ENCODE assay signal across 14 mouse cellular contexts in the genomic region with DNA sequence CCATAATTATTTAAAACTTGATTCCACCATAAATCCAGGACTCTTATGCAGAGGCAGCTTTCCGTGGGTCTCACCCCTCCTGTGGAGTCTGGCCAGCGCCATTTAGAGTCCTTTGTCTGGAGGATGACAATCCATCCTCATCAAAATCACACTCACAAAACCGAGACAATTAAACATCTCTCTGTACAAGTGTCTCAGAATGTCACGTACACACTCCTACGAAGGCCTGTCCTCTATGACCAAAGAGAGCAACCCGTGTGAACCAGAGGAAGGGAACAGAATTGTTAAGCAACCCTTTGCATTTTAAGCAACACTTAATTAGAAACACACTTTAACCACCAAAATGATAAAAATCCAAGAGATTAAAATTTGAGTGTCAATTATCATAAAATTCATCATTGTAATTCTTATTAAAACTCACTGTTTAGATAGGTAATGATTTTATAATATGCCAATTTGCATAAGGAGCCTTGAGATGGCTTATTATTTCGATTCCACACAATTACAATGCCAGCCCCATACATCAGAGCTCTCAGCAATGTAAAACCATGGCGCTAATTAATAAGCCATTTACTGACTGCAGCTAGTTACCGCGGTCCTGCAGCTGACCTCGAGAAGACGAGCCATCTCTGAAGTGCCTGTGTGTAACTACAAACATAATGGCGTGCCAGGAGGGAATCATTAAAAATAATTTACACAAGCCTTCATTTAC.
DNase-seq lines count a peak whose midpoint lies in the region; ATAC-seq and TF ChIP-seq lines count a peak whose summit lies in the region.
"Had no signal": no experiment of that assay in that cellular context is flagged by ENCODE, and none has a peak within 500 bp of the region (broad histone marks: within the 10 kb centered on the region; RNA-seq: fewer than 3 reads in every experiment).

No protein-coding gene starts in this region.

- H3K36me3 ChIP-seq in intestine, embryonic 14.5 days (ENCODE audit: control insufficient read depth, insufficient read depth, low read length): no peaks in the 10 kb centered on the region
- no peaks in the 10 kb centered on the region for H3K36me3 ChIP-seq in intestine, embryonic 15.5 days
- no peaks in the 10 kb centered on the region for H3K36me3 ChIP-seq in forebrain, embryonic 14.5 days (ENCODE audit: control insufficient read depth, insufficient read depth, low read length)
- no peaks in the 10 kb centered on the region for H3K36me3 ChIP-seq in hindbrain, embryonic 15.5 days
- H3K36me3 ChIP-seq in midbrain, embryonic 16.5 days (ENCODE audit: control insufficient read depth, insufficient read depth, low read length): no peaks in the 10 kb centered on the region
- no peaks in the 10 kb centered on the region for H3K36me3 ChIP-seq in stomach, postnatal 0 days (ENCODE audit: control insufficient read depth, insufficient read depth, low read length)

- 42% methylated on average over 13 of the region's 13 CpGs for WGBS in intestine, embryonic 14.5 days
- 49% methylated on average over 13 of the region's 13 CpGs for WGBS in intestine, embryonic 15.5 days
- WGBS in forebrain, embryonic 14.5 days: 3% methylated on average over 13 of the region's 13 CpGs
- 16% methylated on average over 13 of the region's 13 CpGs for WGBS in hindbrain, embryonic 15.5 days
- whole genome bisulfite sequencing in midbrain, embryonic 16.5 days: 22% methylated on average over 13 of the region's 13 CpGs
- WGBS in stomach, postnatal 0 days: 53% methylated on average over 13 of the region's 13 CpGs

- no peaks in the 10 kb centered on the region for H3K9me3 ChIP-seq in intestine, embryonic 14.5 days (ENCODE audit: control insufficient read depth, low read length)
- H3K9me3 ChIP-seq in intestine, embryonic 15.5 days: no peaks in the 10 kb centered on the region
- 0 out of 2 replicates have a peak, but pooled peaks cover 2% of the 10 kb centered on the region for H3K9me3 ChIP-seq in forebrain, embryonic 14.5 days (replicated peaks; ENCODE audit: control insufficient read depth, low read length)
- no peaks in the 10 kb centered on the region for H3K9me3 ChIP-seq in hindbrain, embryonic 15.5 days
- H3K9me3 ChIP-seq in midbrain, embryonic 16.5 days (replicated peaks; ENCODE audit: control insufficient read depth, low read length, poor library complexity, severe bottlenecking): no peaks in the 10 kb centered on the region
- H3K9me3 ChIP-seq in stomach, postnatal 0 days (ENCODE audit: control insufficient read depth, low read length): no peaks in the 10 kb centered on the region

- no peaks in the 10 kb centered on the region for H3K4me1 ChIP-seq in intestine, embryonic 14.5 days (replicated peaks; ENCODE audit: control insufficient read depth, insufficient read depth, low read length)
- no peaks in the 10 kb centered on the region for H3K4me1 ChIP-seq in intestine, embryonic 15.5 days (replicated peaks)
- H3K4me1 ChIP-seq in forebrain, embryonic 14.5 days (ENCODE audit: control insufficient read depth, insufficient read depth, low read length): peaks cover 8% of the 10 kb centered on the region
- H3K4me1 ChIP-seq in hindbrain, embryonic 15.5 days (replicated peaks): peaks cover 18% of the 10 kb centered on the region
- peaks cover 19% of the 10 kb centered on the region for H3K4me1 ChIP-seq in midbrain, embryonic 16.5 days (ENCODE audit: control insufficient read depth, insufficient read depth, low read length)
- H3K4me1 ChIP-seq in stomach, postnatal 0 days (replicated peaks; ENCODE audit: control insufficient read depth, insufficient read depth): no peaks in the 10 kb centered on the region

- H3K4me2 ChIP-seq in intestine, embryonic 14.5 days (ENCODE audit: low read length): no peak overlapping the region
- H3K4me2 ChIP-seq in intestine, embryonic 15.5 days (replicated peaks): no peak overlapping the region
- H3K4me2 ChIP-seq in forebrain, embryonic 14.5 days (ENCODE audit: low read length): peak overlapping the region; percentile 23; the same call in 1 of the 2 replicates
- 0 out of 2 replicates have a peak overlapping the region, but pooled peaks have one; percentile 5 for H3K4me2 ChIP-seq in hindbrain, embryonic 15.5 days
- peak overlapping the region; percentile 2 for H3K4me2 ChIP-seq in midbrain, embryonic 16.5 days (ENCODE audit: low read length)
- H3K4me2 ChIP-seq in stomach, postnatal 0 days (replicated peaks; ENCODE audit: low read depth): no peak overlapping the region

- H3K9ac ChIP-seq in intestine, embryonic 14.5 days (ENCODE audit: low read length): no peak overlapping the region
- H3K9ac ChIP-seq in intestine, embryonic 15.5 days: no peak overlapping the region
- no peak overlapping the region for H3K9ac ChIP-seq in forebrain, embryonic 14.5 days (ENCODE audit: low read length)
- H3K9ac ChIP-seq in hindbrain, embryonic 15.5 days: no peak overlapping the region
- no peak overlapping the region for H3K9ac ChIP-seq in midbrain, embryonic 16.5 days (ENCODE audit: low read depth, low read length)
- no peak overlapping the region for H3K9ac ChIP-seq in stomach, postnatal 0 days (ENCODE audit: low read length)

- DNase-seq in intestine, embryonic 14.5 days (ENCODE audit: low spot score): peak; percentile 43
- peak; percentile 72 for DNase-seq in forebrain, embryonic 14.5 days (ENCODE audit: low spot score)
- no peak for DNase-seq in adrenal gland, postnatal 4 days (ENCODE audit: low spot score in 2 of 2)
- no peak for DNase-seq in stomach, postnatal 0 days (ENCODE audit: low spot score)
- DNase-seq: cerebellum, adult 8-10 months; gastrocnemius, postnatal 25 days; heart, postnatal 4 days; kidney, postnatal 14 days; layer of hippocampus, postnatal 36 days had no signal

- no peak overlapping the region for H3K4me3 ChIP-seq in intestine, embryonic 14.5 days (ENCODE audit: low read depth, low read length)
- no peak overlapping the region for H3K4me3 ChIP-seq in intestine, embryonic 15.5 days (replicated peaks)
- no peak overlapping the region for H3K4me3 ChIP-seq in forebrain, embryonic 14.5 days (ENCODE audit: low read depth, low read length)
- H3K4me3 ChIP-seq in hindbrain, embryonic 15.5 days: no peak overlapping the region
- H3K4me3 ChIP-seq in midbrain, embryonic 16.5 days (ENCODE audit: low read depth, low read length): no peak overlapping the region
- no peak overlapping the region for H3K4me3 ChIP-seq in stomach, postnatal 0 days (ENCODE audit: low read depth, low read length)

- H3K27ac ChIP-seq in intestine, embryonic 14.5 days (ENCODE audit: low read depth): no peak overlapping the region
- no peak overlapping the region for H3K27ac ChIP-seq in intestine, embryonic 15.5 days
- no peak overlapping the region for H3K27ac ChIP-seq in forebrain, embryonic 14.5 days (ENCODE audit: low read depth, low read length)
- no peak overlapping the region for H3K27ac ChIP-seq in hindbrain, embryonic 15.5 days (replicated peaks)
- H3K27ac ChIP-seq in midbrain, embryonic 16.5 days (ENCODE audit: low read length): no peak overlapping the region
- no peak overlapping the region for H3K27ac ChIP-seq in stomach, postnatal 0 days (replicated peaks)

- ATAC-seq in intestine, embryonic 14.5 days (replicated peaks; ENCODE audit: low FRiP score, low TSS enrichment, low read depth): no peak
- no peak for ATAC-seq in intestine, embryonic 15.5 days
- peak; percentile 72 for ATAC-seq in forebrain, embryonic 14.5 days
- ATAC-seq in hindbrain, embryonic 15.5 days (ENCODE audit: low FRiP score, low read depth): no peak
- peak; percentile 61; the same call in 1 of the 2 replicates for ATAC-seq in midbrain, embryonic 16.5 days
- ATAC-seq in CD4-positive, CD25-positive, alpha-beta regulatory T cell, adult 4 months: no peak
- no peak for ATAC-seq in stomach, postnatal 0 days (ENCODE audit: low FRiP score, low TSS enrichment)
- ATAC-seq: lung, postnatal 0 days had no signal

- H3K27me3 ChIP-seq in intestine, embryonic 14.5 days (replicated peaks; ENCODE audit: control insufficient read depth, insufficient read depth, low read length): peaks cover 9% of the 10 kb centered on the region; the same call in 1 of the 2 replicates
- H3K27me3 ChIP-seq in intestine, embryonic 15.5 days (replicated peaks): no peaks in the 10 kb centered on the region; the same call in 1 of the 2 replicates
- peaks cover 64% of the 10 kb centered on the region for H3K27me3 ChIP-seq in forebrain, embryonic 14.5 days (replicated peaks; ENCODE audit: control insufficient read depth, insufficient read depth, low read length)
- peaks cover 35% of the 10 kb centered on the region for H3K27me3 ChIP-seq in hindbrain, embryonic 15.5 days
- H3K27me3 ChIP-seq in midbrain, embryonic 16.5 days (ENCODE audit: control insufficient read depth, insufficient read depth, low read depth, low read length): peaks cover 8% of the 10 kb centered on the region
- H3K27me3 ChIP-seq in stomach, postnatal 0 days (ENCODE audit: control insufficient read depth, insufficient read depth, low read length): no peaks in the 10 kb centered on the region

- no peak for TF ChIP-seq CTCF in stomach, postnatal 0 days (IDR thresholded peaks at IDR 0.05; ENCODE audit: low read depth)

- TF ChIP-seq EP300 in stomach, postnatal 0 days (optimal IDR thresholded peaks at IDR 0.05): no peak

Comparison
In these comparisons a context has a peak if more than half of its experiments do, and no peak if none do; other contexts are left out.
1. ATAC-seq: peak in forebrain, embryonic 14.5 days (single experiment) and midbrain, embryonic 16.5 days (single experiment); none in intestine, embryonic 14.5 days (single experiment), intestine, embryonic 15.5 days (single experiment), hindbrain, embryonic 15.5 days (single experiment), CD4-positive, CD25-positive, alpha-beta regulatory T cell, adult 4 months (single experiment) and stomach, postnatal 0 days (single experiment).
2. DNase-seq: peak in intestine, embryonic 14.5 days (single experiment) and forebrain, embryonic 14.5 days (single experiment); none in adrenal gland, postnatal 4 days (0 of 2) and stomach, postnatal 0 days (single experiment).
3. H3K4me2 ChIP-seq: peak in forebrain, embryonic 14.5 days (single experiment), hindbrain, embryonic 15.5 days (single experiment) and midbrain, embryonic 16.5 days (single experiment); none in intestine, embryonic 14.5 days (single experiment), intestine, embryonic 15.5 days (single experiment) and stomach, postnatal 0 days (single experiment).